Mouse (Mus musculus): Measurements from ENCODE around the gene Fbxl17.

DNA sequence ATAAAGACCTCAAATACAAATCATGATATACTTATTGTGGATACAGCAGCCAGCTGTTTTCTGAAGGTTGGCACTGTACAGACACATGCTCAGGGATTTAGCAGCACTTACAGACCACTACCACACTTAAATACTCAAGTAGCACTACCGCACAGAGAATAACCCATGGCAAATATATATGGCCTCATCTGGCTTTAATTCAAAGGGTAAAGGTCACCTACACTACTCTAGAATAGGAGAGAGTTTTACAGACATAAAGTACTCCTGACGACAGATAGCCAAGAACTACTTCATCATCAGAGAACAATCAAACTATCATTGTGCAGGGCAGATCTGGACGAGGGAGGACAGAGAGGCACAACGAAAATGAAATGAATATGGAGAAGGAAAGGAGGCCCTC, 93.9 kb downstream of the Fbxl17 start:
- TF ChIP-seq CTCF (IDR thresholded peaks at IDR 0.05; ENCODE audit: borderline replicate concordance, control insufficient read depth, extremely low read depth, insufficient read depth, low read length, poor library complexity) (no peak), POLR2A (IDR thresholded peaks at IDR 0.05; ENCODE audit: control insufficient read depth, extremely low read depth, insufficient read depth, low read length, poor library complexity) (no peak)
